Comparison of ENCODE assay signal across 8 mouse cellular contexts in the genomic region with DNA sequence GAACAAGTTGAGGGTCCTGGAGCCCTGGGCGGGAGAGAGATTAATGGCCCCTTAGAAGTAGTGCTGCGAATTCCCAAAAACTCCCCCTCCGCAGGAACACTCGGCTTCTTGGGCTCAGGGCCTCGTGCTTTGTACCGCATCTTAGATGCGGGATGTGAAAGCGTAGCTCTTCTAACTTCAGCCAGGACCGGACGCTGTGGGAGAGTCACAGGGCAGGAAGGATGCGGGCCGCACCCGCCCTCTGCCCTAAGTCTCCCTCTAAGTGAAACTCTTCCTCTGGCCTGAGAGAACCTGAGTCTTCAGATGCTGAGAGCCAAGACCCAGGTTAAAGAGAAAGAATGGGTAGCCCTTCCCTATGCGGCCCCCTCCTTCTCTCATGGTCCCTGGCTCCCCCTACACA. TPM values are rescaled to one million over a fixed set of nuclear protein-coding genes. Genes with fewer than 3 reads are reported as not detected.
DNase-seq lines count a peak whose midpoint lies in the region; ATAC-seq and TF ChIP-seq lines count a peak whose summit lies in the region.

No protein-coding gene starts in this region.

- TF ChIP-seq POLR2A in small intestine, adult 2 months (IDR thresholded peaks at IDR 0.05; ENCODE audit: low read depth, low read length): 0 out of 2 replicates have a peak, but pooled peaks have one; percentile 3

- no peak for TF ChIP-seq CTCF in small intestine, adult 2 months (IDR thresholded peaks at IDR 0.05; ENCODE audit: extremely low read depth, insufficient read length, insufficient replicate concordance, low read depth, low read length)

- H3K9me3 ChIP-seq in embryonic facial prominence, embryonic 12.5 days: no peaks in the 10 kb centered on the region
- no peaks in the 10 kb centered on the region for H3K9me3 ChIP-seq in hindbrain, embryonic 16.5 days (ENCODE audit: control insufficient read depth, low read length)
- no peaks in the 10 kb centered on the region for H3K9me3 ChIP-seq in liver, embryonic 16.5 days (replicated peaks; ENCODE audit: control insufficient read depth, low read length)

- peak overlapping the region; percentile 82 for H3K4me2 ChIP-seq in embryonic facial prominence, embryonic 12.5 days (replicated peaks)
- peak overlapping the region; percentile 99 for H3K4me2 ChIP-seq in hindbrain, embryonic 16.5 days (ENCODE audit: low read length)
- H3K4me2 ChIP-seq in liver, embryonic 16.5 days (ENCODE audit: low read depth, low read length): peak overlapping the region; percentile 74

- H3K4me3 ChIP-seq in embryonic facial prominence, embryonic 12.5 days: peak overlapping the region; percentile 89
- peak overlapping the region; percentile 74 for H3K4me3 ChIP-seq in hindbrain, embryonic 16.5 days (ENCODE audit: low read length)
- H3K4me3 ChIP-seq in liver, embryonic 16.5 days (ENCODE audit: low read depth, low read length): peak overlapping the region; percentile 57
- H3K4me3 ChIP-seq in small intestine, adult 2 months (ENCODE audit: low read depth, low read length): peak overlapping the region; percentile 75

- no peak for ATAC-seq in embryonic facial prominence, embryonic 12.5 days (ENCODE audit: insufficient number of reproducible peaks, insufficient read depth, low FRiP score, low TSS enrichment)
- no peak for ATAC-seq in hindbrain, embryonic 16.5 days
- no peak for ATAC-seq in liver, embryonic 16.5 days (ENCODE audit: low read depth)

- peak overlapping the region; percentile 86 for H3K27ac ChIP-seq in embryonic facial prominence, embryonic 12.5 days
- H3K27ac ChIP-seq in hindbrain, embryonic 16.5 days (ENCODE audit: low read depth, low read length): peak overlapping the region; percentile 42
- H3K27ac ChIP-seq in liver, embryonic 16.5 days (ENCODE audit: low read length): no peak overlapping the region
- H3K27ac ChIP-seq in small intestine, adult 2 months (ENCODE audit: insufficient read depth, low read depth, low read length): peak overlapping the region; percentile 45

- H3K27me3 ChIP-seq in embryonic facial prominence, embryonic 12.5 days: no peaks in the 10 kb centered on the region
- no peaks in the 10 kb centered on the region for H3K27me3 ChIP-seq in hindbrain, embryonic 16.5 days (replicated peaks; ENCODE audit: control insufficient read depth, insufficient read depth, low read length)
- H3K27me3 ChIP-seq in liver, embryonic 16.5 days (ENCODE audit: control insufficient read depth, insufficient read depth, low read depth, low read length): peaks cover 39% of the 10 kb centered on the region
- peaks cover 5% of the 10 kb centered on the region for H3K27me3 ChIP-seq in small intestine, adult 2 months (ENCODE audit: control insufficient read depth, insufficient read depth, low read length)

- peaks cover 12% of the 10 kb centered on the region for H3K36me3 ChIP-seq in embryonic facial prominence, embryonic 12.5 days
- no peaks in the 10 kb centered on the region for H3K36me3 ChIP-seq in hindbrain, embryonic 16.5 days (ENCODE audit: control insufficient read depth, insufficient read depth, low read length)
- no peaks in the 10 kb centered on the region for H3K36me3 ChIP-seq in liver, embryonic 16.5 days (ENCODE audit: control insufficient read depth, insufficient read depth)
- no peaks in the 10 kb centered on the region for H3K36me3 ChIP-seq in small intestine, adult 2 months (ENCODE audit: control insufficient read depth, insufficient read depth, low read length)

- H3K9ac ChIP-seq in embryonic facial prominence, embryonic 12.5 days: peak overlapping the region; percentile 87
- H3K9ac ChIP-seq in hindbrain, embryonic 16.5 days (ENCODE audit: low read depth, low read length): peak overlapping the region; percentile 86
- H3K9ac ChIP-seq in liver, embryonic 16.5 days (ENCODE audit: low read depth, low read length): no peak overlapping the region

- H3K4me1 ChIP-seq in embryonic facial prominence, embryonic 12.5 days: peaks cover 66% of the 10 kb centered on the region
- peaks cover 13% of the 10 kb centered on the region for H3K4me1 ChIP-seq in hindbrain, embryonic 16.5 days (ENCODE audit: control insufficient read depth, insufficient read depth, low read depth, low read length)
- no peaks in the 10 kb centered on the region; the same call in none of the 2 replicates for H3K4me1 ChIP-seq in liver, embryonic 16.5 days (ENCODE audit: control insufficient read depth, low read depth, low read length)
- H3K4me1 ChIP-seq in small intestine, adult 2 months (ENCODE audit: control insufficient read depth, insufficient read depth, insufficient read length, low read length): peaks cover 19% of the 10 kb centered on the region

- 3% methylated on average over 14 of the region's 14 CpGs for WGBS in embryonic facial prominence, embryonic 12.5 days
- 7% methylated on average over 14 of the region's 14 CpGs for WGBS in hindbrain, embryonic 16.5 days
- 6% methylated on average over 14 of the region's 14 CpGs for WGBS in liver, embryonic 16.5 days (ENCODE audit: insufficient replicate concordance)
- WGBS in small intestine, adult 2 months: 34% methylated on average over 14 of the region's 14 CpGs

- peak; percentile 36 for DNase-seq in adrenal gland, adult 2 months
- no peak for DNase-seq in adrenal gland, postnatal 4 days (ENCODE audit: low spot score in 2 of 2)
- DNase-seq in urinary bladder, postnatal 4 days (ENCODE audit: low spot score in 2 of 2): no peak
- no peak for DNase-seq in left cerebral cortex, adult 8-10 months (ENCODE audit: low spot score in 2 of 2)

RNA-seq across cellular contexts. Expression of a gene that starts 1.0 kb away (rescaled TPM):
- total RNA-seq in adrenal gland, adult 2 months (2021): 10 to 100 TPM; 16.4 to 21.0 TPM
- polyA plus RNA-seq in adrenal gland, adult 2 months (2012; rRNA removed): 53.0 and 60.3 TPM in 2 replicates
- total RNA-seq in adrenal gland, postnatal 4 days (2021): 10 to 100 TPM; 18.6 to 20.3 TPM
- polyA plus RNA-seq in embryonic facial prominence, embryonic 12.5 days (2016; fragmentation: Nextera tagmentation; extraction: Ambion mirVana): 9.5 and 10.7 TPM in 2 replicates
- polyA plus RNA-seq in hindbrain, embryonic 16.5 days (2015; fragmentation: Nextera tagmentation; extraction: Ambion mirVana): 1.1 and 1.7 TPM in 2 replicates
- 0.36 and 0.54 TPM in 2 replicates for polyA plus RNA-seq in liver, embryonic 16.5 days (2015; fragmentation: Nextera tagmentation; extraction: Ambion mirVana)
- polyA plus RNA-seq in small intestine, adult 2 months (2012; rRNA removed): 7.3 and 8.5 TPM in 2 replicates
- 10 to 100 TPM; 56.3 to 63.9 (median 62.1) TPM for total RNA-seq in left cerebral cortex, adult 8-10 months (2022)

RNA-seq across cellular contexts. Expression of a gene that starts 29.1 kb away (rescaled TPM):
- total RNA-seq in adrenal gland, adult 2 months (2021): 100 to 1,000 TPM; 560 to 565 TPM
- polyA plus RNA-seq in adrenal gland, adult 2 months (2012; rRNA removed): 162 and 415 TPM in 2 replicates
- 10 to 100 TPM; 64.5 to 79.0 TPM for total RNA-seq in adrenal gland, postnatal 4 days (2021)
- 8.2 and 8.7 TPM in 2 replicates for polyA plus RNA-seq in embryonic facial prominence, embryonic 12.5 days (2016; fragmentation: Nextera tagmentation; extraction: Ambion mirVana)
- polyA plus RNA-seq in hindbrain, embryonic 16.5 days (2015; fragmentation: Nextera tagmentation; extraction: Ambion mirVana): 6.8 and 7.2 TPM in 2 replicates
- polyA plus RNA-seq in liver, embryonic 16.5 days (2015; fragmentation: Nextera tagmentation; extraction: Ambion mirVana): 0.67 and 0.69 TPM in 2 replicates
- polyA plus RNA-seq in small intestine, adult 2 months (2012; rRNA removed): 6.5 and 9.7 TPM in 2 replicates
- 100 to 1,000 TPM in 1 of 4 experiments, 10 to 100 TPM in 3; 36.3 to 102 (median 74.5) TPM for total RNA-seq in left cerebral cortex, adult 8-10 months (2022)

RNA-seq across cellular contexts. Expression of a gene that starts 51.1 kb away (rescaled TPM):
- total RNA-seq in adrenal gland, adult 2 months (2021): 10 to 100 TPM in 1 of 2 experiments, 1 to 10 TPM in 1; 5.2 to 10.0 TPM
- polyA plus RNA-seq in adrenal gland, adult 2 months (2012; rRNA removed): 10.1 and 11.2 TPM in 2 replicates
- 10 to 100 TPM; 18.5 to 19.9 TPM for total RNA-seq in adrenal gland, postnatal 4 days (2021)
- 7.5 and 8.2 TPM in 2 replicates for polyA plus RNA-seq in embryonic facial prominence, embryonic 12.5 days (2016; fragmentation: Nextera tagmentation; extraction: Ambion mirVana)
- 22.4 and 24.1 TPM in 2 replicates for polyA plus RNA-seq in hindbrain, embryonic 16.5 days (2015; fragmentation: Nextera tagmentation; extraction: Ambion mirVana)
- polyA plus RNA-seq in liver, embryonic 16.5 days (2015; fragmentation: Nextera tagmentation; extraction: Ambion mirVana): 2.0 and 2.1 TPM in 2 replicates
- polyA plus RNA-seq in small intestine, adult 2 months (2012; rRNA removed): 21.5 and 46.0 TPM in 2 replicates
- total RNA-seq in left cerebral cortex, adult 8-10 months (2022): 100 to 1,000 TPM; 100 to 118 (median 110) TPM

RNA-seq across cellular contexts. Expression of a gene that starts 59.1 kb away (rescaled TPM):
- 10 to 100 TPM; 38.6 to 58.8 TPM for total RNA-seq in adrenal gland, adult 2 months (2021)
- 31.9 and 35.4 TPM in 2 replicates for polyA plus RNA-seq in adrenal gland, adult 2 months (2012; rRNA removed)
- total RNA-seq in adrenal gland, postnatal 4 days (2021): 10 to 100 TPM; 37.8 to 38.9 TPM
- polyA plus RNA-seq in embryonic facial prominence, embryonic 12.5 days (2016; fragmentation: Nextera tagmentation; extraction: Ambion mirVana): 61.7 and 64.5 TPM in 2 replicates
- polyA plus RNA-seq in hindbrain, embryonic 16.5 days (2015; fragmentation: Nextera tagmentation; extraction: Ambion mirVana): 79.6 and 81.3 TPM in 2 replicates
- polyA plus RNA-seq in liver, embryonic 16.5 days (2015; fragmentation: Nextera tagmentation; extraction: Ambion mirVana): 25.0 and 26.1 TPM in 2 replicates
- 13.7 and 38.4 TPM in 2 replicates for polyA plus RNA-seq in small intestine, adult 2 months (2012; rRNA removed)
- total RNA-seq in left cerebral cortex, adult 8-10 months (2022): 10 to 100 TPM; 35.9 to 39.3 (median 37.6) TPM

Comparison
In these comparisons a context has a peak if more than half of its experiments do, and no peak if none do; other contexts are left out.
1. RNA of a gene that starts 29.1 kb away (polyA plus RNA-seq): 162 to 415 TPM in adrenal gland, adult 2 months; 6.5 to 9.7 TPM in small intestine, adult 2 months, 8.2 to 8.7 TPM in embryonic facial prominence, embryonic 12.5 days, 6.8 to 7.2 TPM in hindbrain, embryonic 16.5 days and 0.67 to 0.69 TPM in liver, embryonic 16.5 days; every median in the first group is over 10 times any median in the second.
2. Peak in every context shown above with its lines, with median percentiles within 50 percentile points of each other: H3K4me2 ChIP-seq and H3K4me3 ChIP-seq.